Mouse (Mus musculus) midbrain, embryonic 15.5 days (tissue): ENCODE data around the gene Tor1a. TPM values are rescaled to one million over a fixed set of nuclear protein-coding genes. Genes with fewer than 3 reads are reported as not detected.
A peak's percentile ranks its signal among the peaks of the same experiment; 100 is the strongest.

ENCODE experiments used
- ATAC-seq: fragments of 200-750 bp; cut with Nextera tagmentation; replicated peaks from 2 replicates; pipeline ENCODE4 v1.8.0; 2017; ENCODE audit warnings: moderate TSS enrichment
- H3K27ac ChIP-seq: fragments of 300-500 bp; sonication (generic); 2 replicates; pipeline ENCODE4 v1.5.1; 2015; ENCODE audit warnings: mild to moderate bottlenecking, inconsistent platforms
- H3K27me3 ChIP-seq: fragments of 300-500 bp; sonication (generic); replicated peaks from 2 replicates; pipeline ENCODE4 v1.6.1; 2015; ENCODE audit warnings: inconsistent platforms
- H3K36me3 ChIP-seq: fragments of 300-500 bp; sonication (generic); replicated peaks from 2 replicates; pipeline ENCODE4 v1.6.1; 2015; ENCODE audit warnings: inconsistent platforms
- H3K4me1 ChIP-seq: fragments of 300-500 bp; sonication (generic); 2 replicates; pipeline ENCODE4 v1.6.1; 2015; ENCODE audit warnings: inconsistent platforms
- H3K4me2 ChIP-seq: fragments of 300-500 bp; sonication (generic); 2 replicates; pipeline ENCODE4 v1.6.1; 2015; ENCODE audit warnings: inconsistent platforms, mild to moderate bottlenecking, moderate library complexity
- H3K4me3 ChIP-seq: fragments of 300-500 bp; sonication (generic); 2 replicates; pipeline ENCODE4 v1.5.1; 2015; ENCODE audit warnings: mild to moderate bottlenecking, inconsistent platforms
- H3K9ac ChIP-seq: fragments of 300-500 bp; sonication (generic); 2 replicates; pipeline ENCODE4 v1.6.1; 2015; ENCODE audit warnings: mild to moderate bottlenecking, inconsistent platforms
- H3K9me3 ChIP-seq: fragments of 300-500 bp; sonication (generic); 2 replicates; pipeline ENCODE4 v1.6.1; 2016; ENCODE audit warnings: inconsistent platforms
- WGBS: fragments of 180-500 bp; shearing (Covaris S2); methylation state at CpG from one replicate; pipeline ENCODE4 v1.1.7; 2015; ENCODE audit warnings: mixed read lengths; 5-methylcytosine and 5-hydroxymethylcytosine counted together
- polyA plus RNA-seq: library from polyadenylated mRNA; unstranded; fragments of >200 nt; fragmentation: Nextera tagmentation; extraction: Ambion mirVana; gene quantifications from 2 replicates; pipeline ENCODE4 v1.2.1, GENCODE M21; 2015

The Tor1a gene
- polyA plus RNA-seq, 1 experiment from 2014 or later, result 90.6 TPM

- Histone ChIP-seq H3K27me3 (no peaks in the 10 kb centered on the region), H3K9ac (peak overlapping the region; percentile 70; the same call in 1 of the 2 replicates), H3K4me1 (peaks cover 29% of the 10 kb centered on the region), H3K27ac (no peak overlapping the region), H3K36me3 (peaks cover 18% of the 10 kb centered on the region), H3K9me3 (no peaks in the 10 kb centered on the region), H3K4me2 (peak overlapping the region; percentile 75), H3K4me3 (peak overlapping the region; percentile 88)
- no peak for ATAC-seq
- 53% methylated on average over 7 of the region's 7 CpGs for WGBS
Measured at GRCm38 (mm10) chr2:30983024-30983423, 15.3 kb upstream of the Tor1a start.

GRCm38 (mm10) chr2:30981790-30982513 lies 14.2 kb upstream of the Tor1a start, which contains the start of the genes BC005624 and Usp20:
Gene BC005624 (minus strand): TSS chr2:30982201.
Gene Usp20 (plus strand): TSS chr2:30982279.
- Histone ChIP-seq H3K4me3 (peak within 1 kb of the TSS; percentile 88), H3K36me3 (peaks cover 23% of the 10 kb centered on the region), H3K27ac (peak within 1 kb of the TSS; percentile 82), H3K4me1 (peaks cover 29% of the 10 kb centered on the region), H3K27me3 (no peaks in the 10 kb centered on the region), H3K4me2 (peak within 1 kb of the TSS; percentile 75), H3K9ac (peak within 1 kb of the TSS; percentile 70), H3K9me3 (no peaks in the 10 kb centered on the region)
- ATAC-seq, result peak; percentile 97
- under 1% methylated on average over 66 of the region's 66 CpGs for WGBS

GRCm38 (mm10) chr2:30966826-30967225 lies 907 bp downstream of the Tor1a start:
- H3K9me3 ChIP-seq, result no peaks in the 10 kb centered on the region
- H3K4me1 ChIP-seq, result peaks cover 20% of the 10 kb centered on the region
- H3K36me3 ChIP-seq, result peaks cover 16% of the 10 kb centered on the region
- 21% methylated on average over 16 of the region's 16 CpGs for WGBS
- peak overlapping the region; percentile 66 for H3K4me3 ChIP-seq
- peak overlapping the region; percentile 77 for H3K9ac ChIP-seq
- peak overlapping the region; percentile 83 for H3K4me2 ChIP-seq
- H3K27me3 ChIP-seq, result no peaks in the 10 kb centered on the region
- peak; percentile 19; the same call in 1 of the 2 replicates for ATAC-seq
- H3K27ac ChIP-seq, result peak overlapping the region; percentile 70; the same call in 1 of the 2 replicates

DNA sequence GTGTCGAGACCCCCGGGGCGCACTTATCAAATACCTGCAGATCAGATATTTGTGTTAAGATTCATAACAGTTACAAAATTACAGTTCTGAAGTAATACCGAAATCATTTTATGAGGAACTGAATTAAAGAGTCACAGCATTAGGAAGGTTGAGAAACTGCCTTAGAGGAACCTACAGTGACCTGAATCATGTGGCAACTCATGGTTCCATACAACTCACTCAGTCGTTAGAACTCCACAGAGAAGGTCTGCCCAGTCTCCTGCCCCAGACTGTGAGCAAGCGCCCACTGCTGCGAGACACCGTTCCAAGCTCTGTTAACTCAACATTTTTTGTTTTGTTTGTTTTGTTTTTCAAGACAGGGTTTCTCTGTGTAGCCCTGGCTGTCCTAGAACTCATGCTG lies 2.1 kb downstream of the Tor1a start:
- no peak for ATAC-seq
- Histone ChIP-seq H3K9me3 (no peaks in the 10 kb centered on the region), H3K4me2 (no peak overlapping the region), H3K9ac (no peak overlapping the region; the same call in 1 of the 2 replicates), H3K27ac (no peak overlapping the region), H3K4me1 (peaks cover 20% of the 10 kb centered on the region), H3K27me3 (no peaks in the 10 kb centered on the region), H3K36me3 (peaks cover 24% of the 10 kb centered on the region), H3K4me3 (no peak overlapping the region)
- 93% methylated on average over 8 of the region's 8 CpGs for WGBS

DNA sequence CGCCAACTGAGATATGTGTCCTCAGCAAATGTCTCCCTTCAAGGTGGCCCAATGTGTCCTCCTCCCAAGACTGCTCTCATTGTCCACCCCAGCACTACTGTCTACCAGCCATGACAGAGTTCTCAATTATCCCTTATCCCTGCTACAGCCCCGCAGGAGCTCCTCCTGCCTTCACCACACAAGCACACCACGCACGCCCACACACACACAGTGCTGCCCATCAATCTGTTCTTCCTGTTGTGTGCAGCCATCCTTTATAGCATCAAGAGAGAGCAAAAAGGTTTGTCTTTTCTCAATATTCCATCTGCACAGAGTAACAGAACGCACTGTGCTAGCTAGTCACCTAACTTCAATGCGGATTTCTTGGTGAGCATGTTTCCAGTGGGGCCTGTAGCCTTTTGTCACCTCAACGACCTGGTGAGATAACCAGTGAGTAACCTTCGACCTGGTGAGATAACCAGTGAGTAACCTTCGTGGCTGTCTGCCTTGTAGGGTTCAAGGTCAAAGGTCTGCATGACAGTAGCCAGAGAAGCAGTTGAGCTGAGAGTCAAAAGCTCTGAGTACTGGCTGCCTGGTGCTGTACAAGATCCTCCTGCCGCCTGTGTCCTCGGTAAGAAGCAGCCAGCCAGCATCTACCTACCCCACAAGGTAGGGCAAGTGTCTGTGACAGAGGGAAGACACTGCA lies 5.0 kb downstream of the Tor1a start:
- Histone ChIP-seq H3K9me3 (no peaks in the 10 kb centered on the region), H3K4me3 (no peak overlapping the region), H3K27me3 (no peaks in the 10 kb centered on the region), H3K9ac (no peak overlapping the region), H3K27ac (no peak overlapping the region), H3K36me3 (peaks cover 49% of the 10 kb centered on the region), H3K4me2 (no peak overlapping the region), H3K4me1 (peaks cover 20% of the 10 kb centered on the region)
- 91% methylated on average over 11 of the region's 11 CpGs for WGBS
- no peak for ATAC-seq

- Histone ChIP-seq H3K4me3 (no peak overlapping the region), H3K9ac (no peak overlapping the region), H3K27me3 (no peaks in the 10 kb centered on the region), H3K4me1 (peaks cover 13% of the 10 kb centered on the region), H3K36me3 (peaks cover 71% of the 10 kb centered on the region), H3K4me2 (no peak overlapping the region), H3K9me3 (no peaks in the 10 kb centered on the region), H3K27ac (no peak overlapping the region)
- WGBS, result 57% methylated on average over 5 of the region's 5 CpGs
- ATAC-seq, result no peak
Measured at GRCm38 (mm10) chr2:30959856-30960255, 7.9 kb downstream of the Tor1a start.

DNA sequence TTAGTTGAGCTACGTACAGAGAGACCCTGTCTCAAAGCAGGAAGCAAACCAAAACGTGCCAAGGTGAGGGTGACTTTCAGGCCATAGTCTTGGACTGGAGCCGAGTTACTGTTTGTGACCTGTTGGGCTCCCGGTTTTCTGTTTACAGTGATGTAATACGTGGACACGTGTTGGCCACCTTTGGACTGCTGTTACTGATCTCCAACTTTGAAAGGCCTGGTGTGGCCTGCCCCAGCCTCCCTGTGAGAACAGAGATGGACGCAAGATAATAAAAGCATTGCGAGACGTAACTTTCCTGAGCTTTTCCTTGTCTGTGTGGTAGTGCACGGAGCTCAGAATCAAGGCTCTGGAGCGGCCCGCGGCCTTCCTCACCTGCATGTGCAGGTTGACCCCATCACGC lies 9.0 kb downstream of the Tor1a start:
- H3K27me3 ChIP-seq, result no peaks in the 10 kb centered on the region
- ATAC-seq, result no peak
- no peak overlapping the region for H3K4me2 ChIP-seq
- H3K36me3 ChIP-seq, result peaks cover 71% of the 10 kb centered on the region
- no peak overlapping the region for H3K9ac ChIP-seq
- WGBS, result 94% methylated on average over 14 of the region's 14 CpGs
- no peaks in the 10 kb centered on the region for H3K9me3 ChIP-seq
- H3K4me1 ChIP-seq, result peaks cover 24% of the 10 kb centered on the region
- H3K27ac ChIP-seq, result no peak overlapping the region
- no peak overlapping the region for H3K4me3 ChIP-seq

- Histone ChIP-seq H3K27me3 (no peaks in the 10 kb centered on the region), H3K9me3 (no peaks in the 10 kb centered on the region), H3K27ac (no peak overlapping the region), H3K36me3 (peaks cover 64% of the 10 kb centered on the region), H3K4me1 (peaks cover 28% of the 10 kb centered on the region), H3K4me3 (no peak overlapping the region), H3K9ac (no peak overlapping the region), H3K4me2 (no peak overlapping the region)
- WGBS, result 86% methylated on average over 4 of the region's 4 CpGs
- ATAC-seq, result no peak
Measured at GRCm38 (mm10) chr2:30957511-30957910, 10.2 kb downstream of the Tor1a start.

DNA sequence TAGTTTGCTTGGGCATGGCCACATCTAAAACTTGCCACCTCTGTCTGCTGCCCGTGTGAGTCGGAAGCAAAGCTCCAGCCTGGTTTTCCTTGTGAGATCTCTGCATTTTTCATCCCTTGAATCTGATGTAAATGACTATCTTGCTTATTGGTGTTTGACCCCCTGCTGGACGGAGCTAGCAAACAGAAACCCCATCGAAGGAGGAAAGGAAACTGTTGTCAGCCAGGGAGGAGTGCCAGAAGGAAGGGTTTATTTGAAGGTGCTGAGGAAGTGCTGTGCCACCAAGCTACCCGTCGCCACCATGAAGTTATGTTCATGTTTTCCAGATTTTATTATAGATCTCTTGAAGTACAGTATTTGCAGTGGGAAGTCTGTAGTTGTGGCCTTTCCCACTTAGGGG lies 12.9 kb downstream of the Tor1a start:
- Histone ChIP-seq H3K27me3 (no peaks in the 10 kb centered on the region), H3K4me1 (peaks cover 32% of the 10 kb centered on the region), H3K36me3 (peaks cover 41% of the 10 kb centered on the region), H3K4me3 (no peak overlapping the region), H3K9me3 (no peaks in the 10 kb centered on the region), H3K27ac (no peak overlapping the region), H3K9ac (0 out of 2 replicates have a peak overlapping the region, but pooled peaks have one; percentile 14), H3K4me2 (peak overlapping the region; percentile 83)
- 77% methylated on average over 6 of the region's 6 CpGs for WGBS
- no peak for ATAC-seq

DNA sequence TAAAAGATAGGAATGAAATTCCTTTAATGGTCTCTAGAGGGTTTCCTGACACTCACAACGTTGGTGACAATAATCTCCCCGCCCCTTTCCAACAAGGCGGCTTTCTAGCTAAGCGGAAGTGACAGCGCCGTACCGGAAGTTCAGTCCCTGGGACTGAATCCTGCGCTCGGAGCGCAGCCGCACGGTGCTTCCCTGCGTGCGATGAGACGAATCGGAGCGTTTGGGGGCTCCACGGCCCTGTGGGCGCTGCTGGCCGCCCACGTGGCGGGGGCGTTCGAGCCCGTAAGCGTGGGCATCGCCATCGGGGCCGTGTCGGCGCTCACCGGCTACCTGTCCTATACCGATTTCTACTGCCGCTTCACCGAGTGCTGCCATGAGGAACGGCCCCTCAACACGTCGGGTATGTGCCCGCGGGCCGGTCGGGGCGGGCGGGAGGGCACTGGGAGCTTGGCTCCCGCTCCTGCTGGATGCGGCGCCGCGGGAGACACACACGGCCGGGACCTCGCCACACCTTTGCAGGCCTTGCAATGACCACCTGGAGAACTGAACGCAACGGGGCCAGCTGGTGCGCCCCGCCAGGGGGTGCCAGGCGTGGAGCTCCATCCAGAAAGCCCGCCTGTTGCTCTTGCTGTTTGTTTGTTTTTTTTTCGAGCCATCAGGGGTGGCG lies 14.8 kb downstream of the Tor1a start, which contains the start of gene Tor1b:
Tor1b (plus strand) TSS at position 136 of the 667 bp plus-strand sequence.
- H3K27ac ChIP-seq, result peak within 1 kb of the TSS; percentile 86
- H3K36me3 ChIP-seq, result peaks cover 23% of the 10 kb centered on the region
- H3K4me3 ChIP-seq, result peak within 1 kb of the TSS; percentile 73
- H3K9ac ChIP-seq, result peak within 1 kb of the TSS; percentile 72
- no peaks in the 10 kb centered on the region for H3K27me3 ChIP-seq
- under 1% methylated on average over 60 of the region's 60 CpGs for WGBS
- peaks cover 32% of the 10 kb centered on the region for H3K4me1 ChIP-seq
- H3K4me2 ChIP-seq, result peak within 1 kb of the TSS; percentile 83
- peak; percentile 94 for ATAC-seq
- no peaks in the 10 kb centered on the region for H3K9me3 ChIP-seq

DNA sequence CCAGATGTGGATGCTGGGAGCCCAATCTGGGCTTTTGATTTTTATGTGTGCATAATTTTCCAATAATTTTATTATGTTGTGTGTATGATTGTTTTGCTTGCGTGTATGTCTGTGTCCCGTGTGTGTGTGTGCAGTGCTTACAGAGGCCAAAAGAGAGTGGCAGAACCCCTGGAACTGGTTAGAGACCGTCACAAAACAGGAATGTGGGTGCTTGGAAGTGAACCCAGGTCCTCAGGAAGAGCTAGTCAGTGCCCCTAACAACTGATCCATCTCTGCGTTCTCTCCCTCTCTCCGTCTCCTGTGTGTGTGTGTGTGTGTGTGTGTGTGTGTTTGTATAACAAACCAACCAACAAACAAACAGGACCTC lies 15.3 kb downstream of the Tor1a start:
- Histone ChIP-seq H3K4me1 (peaks cover 32% of the 10 kb centered on the region), H3K36me3 (peaks cover 20% of the 10 kb centered on the region), H3K4me2 (peak overlapping the region; percentile 83), H3K9ac (no peak overlapping the region), H3K4me3 (peak overlapping the region; percentile 73), H3K9me3 (no peaks in the 10 kb centered on the region), H3K27ac (peak overlapping the region; percentile 86), H3K27me3 (no peaks in the 10 kb centered on the region)
- WGBS, result 28% methylated on average over 5 of the region's 5 CpGs
- peak; percentile 40; the same call in 1 of the 2 replicates for ATAC-seq

DNA sequence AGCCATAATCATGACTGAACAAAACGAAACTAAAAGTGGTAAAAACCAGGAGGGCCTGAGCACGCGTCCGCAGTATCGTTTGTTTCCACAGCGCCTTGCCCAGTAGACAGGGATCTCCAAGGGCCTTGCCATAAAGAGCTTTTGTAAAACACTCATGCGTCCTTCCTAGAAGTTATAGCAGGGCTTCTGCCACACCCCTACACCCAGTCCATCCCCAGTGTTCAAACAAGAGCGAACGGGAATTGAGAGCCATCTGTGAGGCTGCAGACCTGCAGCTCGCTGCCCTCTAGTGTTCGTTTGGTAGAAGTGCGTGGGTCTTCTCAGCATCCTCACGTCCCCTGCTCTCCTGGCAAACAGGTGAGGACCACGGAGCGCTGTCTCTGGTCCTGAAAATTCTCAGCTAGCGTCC lies 25.1 kb downstream of the Tor1a start:
- ATAC-seq, result no peak; the same call in 1 of the 2 replicates

More for the DNA sequence above, 25.1 kb downstream of the Tor1a start:
- Histone ChIP-seq H3K9me3 (no peaks in the 10 kb centered on the region), H3K36me3 (no peaks in the 10 kb centered on the region), H3K4me2 (peak overlapping the region; percentile 28), H3K9ac (no peak overlapping the region), H3K4me1 (no peaks in the 10 kb centered on the region), H3K27ac (no peak overlapping the region), H3K4me3 (peak overlapping the region; percentile 17), H3K27me3 (no peaks in the 10 kb centered on the region)
- 27% methylated on average over 16 of the region's 16 CpGs for WGBS
